Mouse (Mus musculus) myocyte (in vitro differentiated cells): Measurements from ENCODE around the gene Galnt14.

Experiments
- CEBPB ChIP-seq: IDR thresholded peaks from 2 replicates; pipeline ENCODE4 v1.6.1; 2011; ENCODE audit warnings: mild to moderate bottlenecking, moderate library complexity; ENCODE audit not compliant: poor library complexity, insufficient read depth, severe bottlenecking
- POLR2A ChIP-seq: IDR thresholded peaks from one replicate; pipeline ENCODE4 v1.6.1; 2011; ENCODE audit warnings: low read depth, mild to moderate bottlenecking, control low read depth, moderate library complexity; ENCODE audit not compliant: insufficient read length
- POLR2AphosphoS2 ChIP-seq: IDR thresholded peaks from one replicate; pipeline ENCODE4 v1.6.1; 2011; ENCODE audit warnings: low read depth, control low read depth; ENCODE audit not compliant: insufficient read length
- SRF ChIP-seq: IDR thresholded peaks from one replicate; pipeline ENCODE4 v1.6.1; 2011; ENCODE audit warnings: low read depth; ENCODE audit not compliant: control insufficient read depth, insufficient read length
- USF1 ChIP-seq: IDR thresholded peaks from one replicate; pipeline ENCODE4 v1.6.1; 2011; ENCODE audit warnings: low read depth, mild to moderate bottlenecking, control low read depth, moderate library complexity

DNA sequence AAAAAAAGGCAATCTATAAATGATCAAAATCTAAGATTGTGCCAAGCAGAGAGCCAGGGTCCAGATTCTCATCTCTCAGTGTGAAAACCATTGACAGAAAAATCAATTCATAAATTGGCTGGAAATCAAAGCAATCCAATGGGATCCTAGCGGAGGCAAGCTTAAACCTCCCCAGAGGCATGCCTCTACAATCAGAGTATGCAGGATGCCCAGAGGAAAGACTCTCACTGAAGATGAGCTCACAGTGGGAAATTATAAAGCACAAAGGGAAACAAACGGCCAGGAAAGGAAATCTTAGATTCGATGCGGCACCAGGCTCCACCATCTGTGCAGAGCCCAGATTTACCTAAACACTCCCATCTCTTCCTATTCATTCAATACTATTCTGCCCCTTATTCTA lies 220.7 kb downstream of the Galnt14 start:
- TF ChIP-seq POLR2AphosphoS2 = no peak
- TF ChIP-seq POLR2A = no peak
- no peak for TF ChIP-seq CEBPB
- TF ChIP-seq USF1 = no peak
- no peak for TF ChIP-seq SRF
